Mouse (Mus musculus): ENCODE data around the gene Mettl9.
A peak's percentile ranks its signal among the peaks of the same experiment; 100 is the strongest.

Mettl9 gene

GRCm38 (mm10) chr7:121077311-121077710 lies 43.1 kb downstream of the Mettl9 start:
- Histone ChIP-seq H3K9me3 (ENCODE audit: low read length) (no peaks in the 10 kb centered on the region), H3K36me3 (ENCODE audit: insufficient read depth, low read length) (peaks cover 37% of the 10 kb centered on the region)
- TF ChIP-seq POU5F1 (IDR thresholded peaks at IDR 0.05; ENCODE audit: borderline replicate concordance, low read length) (no peak), NANOG (IDR thresholded peaks at IDR 0.05; ENCODE audit: borderline replicate concordance, low read length) (no peak), CTCF (conservative IDR thresholded peaks at IDR 0.05; ENCODE audit: low read length) (no peak)

GRCm38 (mm10) chr7:121077829-121078228 lies 43.6 kb downstream of the Mettl9 start:
- no peak overlapping the region for H3K4me3 ChIP-seq (replicated peaks; ENCODE audit: low read length)
- no peaks in the 10 kb centered on the region for H3K27me3 ChIP-seq (ENCODE audit: insufficient read depth, low read length)
- peaks cover 36% of the 10 kb centered on the region for H3K36me3 ChIP-seq (ENCODE audit: insufficient read depth, low read length)
- TF ChIP-seq CTCF (conservative IDR thresholded peaks at IDR 0.05; ENCODE audit: low read length) (peak; percentile 67), NANOG (IDR thresholded peaks at IDR 0.05; ENCODE audit: borderline replicate concordance, low read length) (no peak)
- H3K9me3 ChIP-seq (ENCODE audit: low read length): no peaks in the 10 kb centered on the region
- peaks cover 6% of the 10 kb centered on the region for H3K4me1 ChIP-seq (replicated peaks; ENCODE audit: low read depth, low read length)

More at GRCm38 (mm10) chr7:121077311-121077710, 43.1 kb downstream of the Mettl9 start:
- Histone ChIP-seq H3K4me1 (replicated peaks; ENCODE audit: low read depth, low read length) (peaks cover 6% of the 10 kb centered on the region), H3K4me3 (replicated peaks; ENCODE audit: low read length) (no peak overlapping the region), H3K27me3 (ENCODE audit: insufficient read depth, low read length) (no peaks in the 10 kb centered on the region)

DNA sequence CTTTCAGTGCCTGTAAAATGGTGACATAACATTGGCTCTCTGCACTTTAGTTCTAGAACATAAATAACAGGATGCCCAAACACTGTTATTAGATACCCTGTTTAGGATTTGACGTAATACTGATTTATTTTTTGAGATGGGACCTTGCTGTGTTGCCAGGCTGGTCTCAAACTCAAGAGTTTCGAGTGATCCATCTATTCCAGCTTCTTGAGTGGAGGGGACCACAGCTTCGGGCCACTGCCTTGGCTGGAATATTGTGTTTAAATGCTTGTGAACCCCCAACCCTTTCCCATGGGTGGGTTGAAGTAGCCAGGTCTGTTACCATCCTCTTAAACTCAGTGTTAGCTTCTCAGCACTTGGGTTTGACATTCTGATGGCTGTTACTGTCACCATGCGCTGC lies 47.1 kb downstream of the Mettl9 start, which contains the start of gene Otoa:
TSS of gene Otoa (plus strand) at position 301 of the 400 bp plus-strand sequence.
- Histone ChIP-seq H3K9me3 (ENCODE audit: low read length) (no peaks in the 10 kb centered on the region), H3K36me3 (ENCODE audit: insufficient read depth, low read length) (peaks cover 17% of the 10 kb centered on the region), H3K4me3 (replicated peaks; ENCODE audit: low read length) (no peak within 1 kb of the TSS), H3K4me1 (replicated peaks; ENCODE audit: low read depth, low read length) (peaks cover 10% of the 10 kb centered on the region), H3K27me3 (ENCODE audit: insufficient read depth, low read length) (no peaks in the 10 kb centered on the region)
- no peak for TF ChIP-seq NANOG (IDR thresholded peaks at IDR 0.05; ENCODE audit: borderline replicate concordance, low read length)
- no peak for TF ChIP-seq CTCF (conservative IDR thresholded peaks at IDR 0.05; ENCODE audit: low read length)
- no peak for TF ChIP-seq POU5F1 (IDR thresholded peaks at IDR 0.05; ENCODE audit: borderline replicate concordance, low read length)

DNA sequence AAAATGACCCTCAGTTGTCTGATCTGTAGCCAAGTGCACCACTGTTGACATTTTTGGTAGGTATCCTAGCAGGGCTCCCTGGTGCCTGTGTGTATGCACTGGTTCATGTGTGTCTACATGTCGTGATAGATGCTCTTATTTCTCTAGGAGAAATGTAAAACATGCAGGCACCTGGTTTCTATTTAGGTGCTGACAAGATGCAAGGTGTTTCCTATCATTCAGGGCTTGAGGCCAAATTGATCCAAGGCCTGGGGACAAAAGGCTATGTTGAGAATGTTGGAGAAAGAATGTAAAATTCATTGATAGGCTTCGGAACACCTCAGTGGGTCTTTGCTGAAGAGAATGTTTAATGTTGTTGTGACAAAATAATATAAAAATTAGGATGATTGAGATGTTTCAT lies 47.6 kb downstream of the Mettl9 start:
- H3K4me1 ChIP-seq (replicated peaks; ENCODE audit: low read depth, low read length): peaks cover 10% of the 10 kb centered on the region
- H3K27me3 ChIP-seq (ENCODE audit: insufficient read depth, low read length): no peaks in the 10 kb centered on the region
- H3K4me3 ChIP-seq (replicated peaks; ENCODE audit: low read length): no peak overlapping the region
- H3K9me3 ChIP-seq (ENCODE audit: low read length): no peaks in the 10 kb centered on the region
- H3K36me3 ChIP-seq (ENCODE audit: insufficient read depth, low read length): peaks cover 12% of the 10 kb centered on the region
- TF ChIP-seq NANOG (IDR thresholded peaks at IDR 0.05; ENCODE audit: borderline replicate concordance, low read length) (no peak), POU5F1 (IDR thresholded peaks at IDR 0.05; ENCODE audit: borderline replicate concordance, low read length) (no peak), CTCF (conservative IDR thresholded peaks at IDR 0.05; ENCODE audit: low read length) (no peak)

GRCm38 (mm10) chr7:121082949-121083513 lies 48.8 kb downstream of the Mettl9 start:
- H3K4me1 ChIP-seq (replicated peaks; ENCODE audit: low read depth, low read length): peaks cover 7% of the 10 kb centered on the region
- H3K36me3 ChIP-seq (ENCODE audit: insufficient read depth, low read length): 0 out of 2 replicates have a peak, but pooled peaks cover 4% of the 10 kb centered on the region
- no peak overlapping the region for H3K4me3 ChIP-seq (replicated peaks; ENCODE audit: low read length)
- H3K27me3 ChIP-seq (ENCODE audit: insufficient read depth, low read length): no peaks in the 10 kb centered on the region
- no peaks in the 10 kb centered on the region for H3K9me3 ChIP-seq (ENCODE audit: low read length)
- no peak for TF ChIP-seq POU5F1 (IDR thresholded peaks at IDR 0.05; ENCODE audit: borderline replicate concordance, low read length)
- TF ChIP-seq NANOG (IDR thresholded peaks at IDR 0.05; ENCODE audit: borderline replicate concordance, low read length): no peak
- TF ChIP-seq CTCF (conservative IDR thresholded peaks at IDR 0.05; ENCODE audit: low read length): no peak

DNA sequence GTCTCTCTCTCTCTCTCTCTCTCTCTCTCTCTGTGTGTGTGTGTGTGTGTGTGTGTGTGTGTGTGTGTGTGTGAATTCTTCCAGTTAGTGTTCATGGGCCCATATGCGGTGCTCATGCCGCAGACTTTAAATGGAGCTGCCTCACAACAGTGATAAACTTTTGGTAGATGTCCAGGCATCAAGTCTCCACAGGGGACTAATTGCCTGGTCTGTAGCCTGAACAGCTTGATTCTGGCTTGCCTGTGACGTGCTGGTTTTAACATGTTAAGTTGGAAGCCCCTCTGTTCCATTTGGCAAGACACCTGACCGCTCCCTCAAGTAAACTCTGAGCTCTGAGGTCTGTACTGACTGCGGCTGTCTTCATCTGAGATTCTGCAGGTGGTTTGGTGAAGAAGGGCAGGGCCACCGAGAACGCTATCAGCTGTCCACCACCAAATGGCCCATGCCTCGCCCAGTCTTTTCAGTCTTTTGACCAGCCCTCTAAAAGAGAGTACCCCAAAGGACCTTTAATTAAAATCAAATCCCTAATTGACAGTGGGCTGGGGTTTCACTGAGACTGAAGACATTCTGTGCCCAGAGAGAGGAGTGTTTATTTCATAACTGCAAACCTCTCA lies 50.7 kb downstream of the Mettl9 start:
- H3K27me3 ChIP-seq (ENCODE audit: insufficient read depth, low read length): peaks cover 3% of the 10 kb centered on the region; the same call in 1 of the 2 replicates
- peaks cover 4% of the 10 kb centered on the region; the same call in 1 of the 2 replicates for H3K4me1 ChIP-seq (replicated peaks; ENCODE audit: low read depth, low read length)
- H3K36me3 ChIP-seq (ENCODE audit: insufficient read depth, low read length): no peaks in the 10 kb centered on the region
- H3K9me3 ChIP-seq (ENCODE audit: low read length): no peaks in the 10 kb centered on the region
- TF ChIP-seq NANOG (IDR thresholded peaks at IDR 0.05; ENCODE audit: borderline replicate concordance, low read length) (0 out of 2 replicates have a peak, but pooled peaks have one; percentile 11), CTCF (conservative IDR thresholded peaks at IDR 0.05; ENCODE audit: low read length) (no peak)
- H3K4me3 ChIP-seq (replicated peaks; ENCODE audit: low read length): no peak overlapping the region

DNA sequence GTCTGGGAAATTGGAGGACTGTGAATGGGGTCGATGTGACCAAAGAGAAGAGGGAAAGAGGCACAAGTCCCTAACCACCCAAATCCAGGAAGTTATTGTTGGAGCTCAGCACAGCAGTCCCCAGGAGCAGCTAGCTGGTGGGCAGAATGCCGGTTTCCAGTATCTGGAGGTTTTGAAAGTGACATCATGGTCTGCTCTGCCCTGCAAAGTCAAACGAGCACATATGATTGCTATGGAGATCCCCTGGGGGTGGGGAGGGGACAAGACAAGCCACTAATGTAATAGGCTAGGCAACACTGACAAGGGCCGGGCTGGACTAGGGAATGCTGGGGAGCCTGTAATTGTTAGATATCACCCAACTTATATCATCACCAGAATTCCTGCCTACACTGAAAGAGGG lies 51.3 kb downstream of the Mettl9 start:
- TF ChIP-seq CTCF (conservative IDR thresholded peaks at IDR 0.05; ENCODE audit: low read length) (no peak), NANOG (IDR thresholded peaks at IDR 0.05; ENCODE audit: borderline replicate concordance, low read length) (no peak), POU5F1 (IDR thresholded peaks at IDR 0.05; ENCODE audit: borderline replicate concordance, low read length) (no peak)
- Histone ChIP-seq H3K36me3 (ENCODE audit: insufficient read depth, low read length) (no peaks in the 10 kb centered on the region), H3K4me1 (replicated peaks; ENCODE audit: low read depth, low read length) (peaks cover 4% of the 10 kb centered on the region; the same call in 1 of the 2 replicates), H3K9me3 (ENCODE audit: low read length) (no peaks in the 10 kb centered on the region), H3K27me3 (ENCODE audit: insufficient read depth, low read length) (peaks cover 3% of the 10 kb centered on the region; the same call in 1 of the 2 replicates), H3K4me3 (replicated peaks; ENCODE audit: low read length) (no peak overlapping the region)

GRCm38 (mm10) chr7:121088745-121089144 lies 54.5 kb downstream of the Mettl9 start:
- H3K4me1 ChIP-seq (replicated peaks; ENCODE audit: low read depth, low read length): peaks cover 3% of the 10 kb centered on the region
- H3K36me3 ChIP-seq (ENCODE audit: insufficient read depth, low read length): no peaks in the 10 kb centered on the region
- H3K27me3 ChIP-seq (ENCODE audit: insufficient read depth, low read length): peaks cover 3% of the 10 kb centered on the region; the same call in 1 of the 2 replicates
- H3K4me3 ChIP-seq (replicated peaks; ENCODE audit: low read length): no peak overlapping the region
- TF ChIP-seq CTCF (conservative IDR thresholded peaks at IDR 0.05; ENCODE audit: low read length) (peak; percentile 52), POU5F1 (IDR thresholded peaks at IDR 0.05; ENCODE audit: borderline replicate concordance, low read length) (no peak)
- no peaks in the 10 kb centered on the region for H3K9me3 ChIP-seq (ENCODE audit: low read length)

Data from E14TG2a.4 (cell line).